Mouse (Mus musculus) lung, embryonic 14.5 days (tissue): ENCODE data around the gene Slc24a2. TPM values are rescaled to one million over a fixed set of nuclear protein-coding genes. Genes with fewer than 3 reads are reported as not detected.

ENCODE experiments used
- ATAC-seq: fragments of 200-750 bp; cut with Nextera tagmentation; 2 replicates; pipeline ENCODE4 v1.8.0; 2017; ENCODE audit warnings: mild to moderate bottlenecking, moderate TSS enrichment, moderate library complexity; ENCODE audit not compliant: insufficient read depth
- DNase-seq: peaks from one replicate; pipeline ENCODE4 v3.0.0-alpha.2; 2015
- H3K27ac ChIP-seq: fragments of 300-500 bp; sonication (generic); 2 replicates; pipeline ENCODE4 v1.5.1; 2014; ENCODE audit warnings: low read depth, mild to moderate bottlenecking, moderate library complexity
- H3K27me3 ChIP-seq: fragments of 300-500 bp; sonication (generic); 2 replicates; pipeline ENCODE4 v1.6.1; 2014; ENCODE audit warnings: low read length, control low read depth; ENCODE audit not compliant: insufficient read depth
- H3K36me3 ChIP-seq: fragments of 300-500 bp; sonication (generic); 2 replicates; pipeline ENCODE4 v1.6.1; 2014; ENCODE audit warnings: control low read depth; ENCODE audit not compliant: insufficient read depth
- H3K4me1 ChIP-seq: fragments of 300-500 bp; sonication (generic); 2 replicates; pipeline ENCODE4 v1.6.1; 2014; ENCODE audit warnings: antibody characterized with exemption, control low read depth; ENCODE audit not compliant: insufficient read depth
- H3K4me2 ChIP-seq: fragments of 300-500 bp; sonication (generic); 2 replicates; pipeline ENCODE4 v1.6.1; 2014; ENCODE audit warnings: mild to moderate bottlenecking
- H3K4me3 ChIP-seq: fragments of 300-500 bp; sonication (generic); 2 replicates; pipeline ENCODE4 v1.5.1; 2014; ENCODE audit warnings: low read depth, low read length
- H3K9ac ChIP-seq: fragments of 300-500 bp; sonication (generic); 2 replicates; pipeline ENCODE4 v1.6.1; 2014
- H3K9me3 ChIP-seq: fragments of 300-500 bp; sonication (generic); 2 replicates; pipeline ENCODE4 v1.6.1; 2016; ENCODE audit warnings: low read depth, low read length, control low read depth
- CTCF ChIP-seq: IDR thresholded peaks from 2 replicates; pipeline ENCODE4 v1.5.1; 2016; ENCODE audit warnings: antibody characterized with exemption, low read depth
- WGBS: fragments of 180-500 bp; shearing (Covaris S2); extraction: QIAGEN DNeasy Blood & Tissue Kit; methylation state at CpG from one replicate; pipeline ENCODE4 v1.1.7; 2014; 5-methylcytosine and 5-hydroxymethylcytosine counted together
- polyA plus RNA-seq: library from polyadenylated mRNA; unstranded; fragments of >200 nt; fragmentation: Nextera tagmentation; extraction: Ambion mirVana; gene quantifications from 2 replicates; pipeline ENCODE4 v1.2.1, GENCODE M21; 2014

The Slc24a2 gene
- polyA plus RNA-seq, 1 experiment from 2014 or later, result 0.04 TPM

DNA sequence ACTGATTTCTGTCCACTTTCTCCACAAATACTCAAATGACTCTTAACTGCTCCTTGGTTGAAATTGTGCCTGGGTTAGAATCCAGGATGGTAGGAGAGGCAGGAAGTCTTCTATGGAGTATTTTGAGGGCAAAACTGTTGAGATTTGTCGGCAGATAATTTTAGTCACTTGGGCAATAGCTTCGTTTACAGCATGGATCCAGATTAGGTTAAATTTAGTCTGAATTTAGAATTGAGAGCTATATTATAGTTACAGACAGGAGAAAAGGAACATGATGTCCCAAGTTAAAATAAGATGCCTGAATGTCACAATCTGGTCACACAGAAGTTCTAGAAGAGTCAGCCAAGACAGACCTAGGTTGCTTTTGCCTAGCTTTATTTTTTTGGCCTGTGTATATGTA lies 199.2 kb downstream of the Slc24a2 start:
- Histone ChIP-seq H3K4me3 (no peak overlapping the region), H3K4me1 (no peaks in the 10 kb centered on the region), H3K27me3 (no peaks in the 10 kb centered on the region), H3K9me3 (no peaks in the 10 kb centered on the region), H3K36me3 (no peaks in the 10 kb centered on the region), H3K9ac (no peak overlapping the region), H3K27ac (no peak overlapping the region), H3K4me2 (no peak overlapping the region)
- ATAC-seq, result no peak
- 76% methylated on average over 2 of the region's 2 CpGs for WGBS
- no peak for DNase-seq
- TF ChIP-seq CTCF, result no peak

DNA sequence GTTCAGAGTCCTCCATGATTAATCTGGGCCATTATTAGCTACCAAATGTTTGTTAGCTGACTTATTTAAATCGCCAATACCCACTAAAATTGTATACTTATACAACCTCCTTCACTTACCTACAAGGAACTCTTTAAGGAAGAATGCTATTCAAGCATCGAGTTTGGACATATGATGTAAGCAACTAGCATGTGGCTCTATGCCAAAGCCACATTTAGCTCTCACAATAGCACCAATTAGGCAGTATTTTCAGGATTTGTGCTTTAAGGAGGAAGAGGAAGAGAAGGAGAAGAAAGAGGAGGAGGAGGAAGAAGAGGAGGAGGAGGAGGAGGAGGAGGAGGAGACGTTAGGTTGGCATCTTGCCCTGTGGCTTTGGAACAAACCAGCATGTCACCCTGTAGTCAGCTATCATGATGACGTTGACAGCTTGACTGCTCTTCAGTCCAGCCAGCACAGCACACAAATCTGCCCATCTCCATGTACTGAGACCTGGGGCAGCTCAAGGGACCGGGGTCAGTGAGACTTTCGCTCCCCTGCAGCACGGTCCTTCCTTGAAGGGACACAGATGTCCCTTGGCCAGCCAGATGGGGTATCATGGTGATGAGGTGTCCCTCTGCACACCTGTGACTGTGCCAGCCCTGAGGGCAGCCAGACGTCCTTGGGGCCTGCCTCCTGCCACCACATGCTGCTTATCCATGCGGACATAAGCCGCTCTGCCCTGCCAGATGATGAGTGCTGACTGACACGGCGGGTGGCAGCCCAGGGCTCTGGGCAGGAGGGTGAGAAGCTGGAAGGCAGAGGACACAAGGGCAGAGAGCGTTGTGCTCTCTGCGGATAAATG lies 203.7 kb downstream of the Slc24a2 start:
- H3K9me3 ChIP-seq, result no peaks in the 10 kb centered on the region
- TF ChIP-seq CTCF, result no peak
- H3K4me3 ChIP-seq, result no peak overlapping the region
- H3K27me3 ChIP-seq, result no peaks in the 10 kb centered on the region
- ATAC-seq (no peak), DNase-seq (peak; percentile 41)
- no peaks in the 10 kb centered on the region for H3K4me1 ChIP-seq
- WGBS, result 66% methylated on average over 14 of the region's 14 CpGs
- H3K9ac ChIP-seq, result no peak overlapping the region
- H3K27ac ChIP-seq, result no peak overlapping the region
- H3K36me3 ChIP-seq, result no peaks in the 10 kb centered on the region
- no peak overlapping the region for H3K4me2 ChIP-seq

DNA sequence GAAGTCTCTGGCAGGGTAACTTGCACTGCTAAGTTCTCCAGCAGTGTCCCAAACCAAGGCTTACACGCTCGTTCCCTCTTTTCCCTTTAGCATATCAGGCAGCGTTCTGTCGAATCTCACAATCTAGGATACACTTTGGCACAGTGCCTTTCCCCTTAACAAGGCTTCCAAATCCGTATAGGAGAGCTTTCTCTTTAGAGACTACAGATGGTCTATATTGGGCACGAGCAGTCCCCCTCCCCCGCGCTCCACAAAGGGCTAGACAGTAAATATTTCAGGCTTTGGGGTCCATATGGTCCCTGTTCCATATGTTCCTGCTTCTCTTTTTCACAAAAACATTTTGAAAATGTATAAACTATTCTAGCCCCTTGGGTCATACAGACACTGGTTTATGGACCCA lies 205.7 kb downstream of the Slc24a2 start:
- ATAC-seq (no peak), DNase-seq (peak; percentile 15)
- no peaks in the 10 kb centered on the region for H3K27me3 ChIP-seq
- H3K4me1 ChIP-seq, result no peaks in the 10 kb centered on the region
- no peaks in the 10 kb centered on the region for H3K36me3 ChIP-seq
- no peak overlapping the region for H3K27ac ChIP-seq
- H3K4me3 ChIP-seq, result no peak overlapping the region
- H3K9me3 ChIP-seq, result no peaks in the 10 kb centered on the region
- 59% methylated on average over 8 of the region's 8 CpGs for WGBS
- H3K4me2 ChIP-seq, result no peak overlapping the region
- TF ChIP-seq CTCF, result no peak
- H3K9ac ChIP-seq, result no peak overlapping the region

DNA sequence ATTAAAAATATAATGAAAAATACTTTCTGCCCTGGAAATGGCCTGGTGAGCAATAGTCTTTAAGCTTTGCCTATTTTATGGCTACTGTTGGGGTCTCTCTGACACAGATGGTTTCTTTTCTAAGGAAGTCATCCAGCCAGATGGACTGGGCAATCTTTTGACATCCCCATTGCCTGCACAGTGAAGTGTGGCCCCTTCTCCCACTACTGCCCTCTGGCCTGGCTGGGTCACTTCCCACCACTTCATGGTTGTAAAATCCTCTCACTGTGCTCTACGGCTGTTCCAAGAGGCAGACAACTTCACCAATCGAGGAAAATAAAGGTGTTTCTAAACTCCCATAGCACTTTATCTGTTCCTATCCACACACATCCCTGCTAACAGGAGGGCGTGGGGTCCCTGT lies 208.7 kb downstream of the Slc24a2 start:
- H3K4me2 ChIP-seq, result no peak overlapping the region
- H3K27ac ChIP-seq, result no peak overlapping the region
- H3K9me3 ChIP-seq, result no peaks in the 10 kb centered on the region
- ATAC-seq (no peak), DNase-seq (no peak)
- no peaks in the 10 kb centered on the region for H3K4me1 ChIP-seq
- WGBS, result 60% methylated on average over 3 of the region's 3 CpGs
- no peak for TF ChIP-seq CTCF
- no peaks in the 10 kb centered on the region for H3K36me3 ChIP-seq
- no peaks in the 10 kb centered on the region for H3K27me3 ChIP-seq
- no peak overlapping the region for H3K9ac ChIP-seq
- H3K4me3 ChIP-seq, result no peak overlapping the region

DNA sequence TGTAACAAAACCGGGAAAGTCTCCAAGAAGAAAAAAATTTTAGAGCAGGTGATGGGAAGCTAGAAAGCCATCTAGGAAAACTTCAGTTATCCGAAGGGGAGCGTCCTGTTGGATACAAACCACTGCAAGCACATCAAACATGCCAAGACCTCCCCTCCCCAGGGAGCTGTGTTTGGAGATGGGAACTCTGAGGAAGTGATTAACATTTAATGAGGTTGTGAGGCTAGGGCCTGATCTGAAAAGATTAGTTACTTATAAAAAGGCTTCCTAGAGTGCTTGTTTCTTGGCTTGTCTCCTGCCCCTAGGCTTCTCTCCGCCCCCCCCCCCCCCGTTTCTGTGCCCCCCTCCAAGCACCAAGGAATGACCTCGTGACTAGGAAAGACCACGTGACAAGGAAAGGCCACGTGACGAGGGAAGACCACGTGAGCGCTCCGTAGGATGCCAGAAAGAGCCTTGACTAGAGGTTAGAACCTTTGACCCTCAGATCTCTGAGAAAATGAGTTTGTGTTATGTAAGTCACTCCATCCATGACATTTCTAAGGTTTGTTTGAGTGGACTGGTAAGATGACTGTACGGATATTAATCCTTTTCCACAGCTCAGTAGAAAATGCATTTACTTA lies 210.7 kb downstream of the Slc24a2 start:
- Histone ChIP-seq H3K36me3 (no peaks in the 10 kb centered on the region), H3K4me3 (no peak overlapping the region), H3K4me1 (no peaks in the 10 kb centered on the region), H3K9me3 (no peaks in the 10 kb centered on the region), H3K27ac (no peak overlapping the region), H3K27me3 (no peaks in the 10 kb centered on the region), H3K9ac (no peak overlapping the region), H3K4me2 (no peak overlapping the region)
- WGBS, result 62% methylated on average over 13 of the region's 13 CpGs
- no peak for DNase-seq
- TF ChIP-seq CTCF, result no peak
- ATAC-seq, result no peak

DNA sequence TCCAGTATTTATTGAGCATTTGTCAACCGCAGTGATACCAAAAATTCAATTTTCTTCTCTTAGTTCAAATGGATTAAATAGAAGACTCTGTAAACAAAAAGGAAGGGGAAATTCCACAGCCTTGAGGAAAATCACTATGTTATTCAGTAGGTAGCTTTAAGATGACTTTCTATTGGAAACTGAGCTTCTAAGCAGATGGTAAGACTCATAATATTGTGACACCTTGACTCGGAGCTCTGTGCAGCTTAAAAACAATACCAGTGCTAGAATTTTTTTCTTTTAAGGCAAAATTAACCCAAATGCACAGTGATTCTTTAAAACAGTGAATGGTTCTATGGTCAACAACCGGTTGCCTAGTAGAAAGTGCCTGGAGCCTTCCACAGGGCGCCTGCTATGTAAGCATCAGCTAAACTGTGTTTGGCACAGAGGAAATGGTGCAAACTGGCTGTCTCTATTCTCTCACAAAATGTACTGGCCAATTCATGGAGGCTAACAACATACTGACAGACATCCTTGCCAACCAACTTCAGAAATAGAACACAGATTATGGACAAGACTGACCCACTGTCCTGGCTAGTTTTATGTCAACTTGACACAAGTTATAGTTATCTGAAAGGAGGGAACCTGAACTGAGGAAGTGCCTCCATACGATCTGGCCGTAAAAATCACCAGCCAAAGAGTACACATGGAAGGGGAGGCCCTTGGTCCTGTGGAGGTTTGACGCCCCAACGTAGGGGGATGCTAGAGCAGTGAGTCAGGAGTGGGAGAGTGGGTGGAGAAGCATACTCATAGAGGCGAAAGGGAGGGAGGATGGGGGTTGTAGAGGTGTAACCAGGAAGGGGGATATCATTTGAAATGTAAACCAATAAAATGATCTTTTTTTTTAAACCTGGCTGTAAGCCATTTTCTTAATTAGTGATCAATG lies 211.9 kb downstream of the Slc24a2 start:
- Histone ChIP-seq H3K4me1 (no peaks in the 10 kb centered on the region), H3K4me2 (no peak overlapping the region), H3K9me3 (no peaks in the 10 kb centered on the region), H3K27ac (no peak overlapping the region), H3K36me3 (no peaks in the 10 kb centered on the region), H3K4me3 (no peak overlapping the region), H3K27me3 (no peaks in the 10 kb centered on the region), H3K9ac (no peak overlapping the region)
- ATAC-seq (no peak), DNase-seq (no peak)
- 76% methylated on average over 9 of the region's 9 CpGs for WGBS
- TF ChIP-seq CTCF, result no peak

DNA sequence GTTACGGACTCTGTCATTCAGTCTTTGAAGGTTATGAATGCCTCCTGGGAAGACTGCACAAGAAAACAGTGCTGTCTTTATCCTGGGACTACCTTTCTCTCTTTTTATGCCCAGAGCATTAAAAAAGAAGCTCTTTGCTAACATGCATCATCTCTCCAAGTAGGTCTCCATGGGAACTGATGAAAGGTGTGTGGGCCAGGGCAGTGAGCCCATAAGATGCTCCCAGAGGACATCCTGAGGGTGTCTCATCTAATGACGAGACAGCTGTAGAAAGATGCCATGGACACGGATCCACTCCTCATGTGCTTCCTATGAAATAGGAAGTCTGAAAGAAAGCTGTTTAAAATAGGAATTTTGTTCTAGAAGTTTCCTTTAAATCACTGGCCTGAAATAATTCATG lies 212.8 kb downstream of the Slc24a2 start:
- Histone ChIP-seq H3K4me3 (no peak overlapping the region), H3K9ac (no peak overlapping the region), H3K36me3 (no peaks in the 10 kb centered on the region), H3K4me1 (no peaks in the 10 kb centered on the region), H3K9me3 (no peaks in the 10 kb centered on the region), H3K27ac (no peak overlapping the region), H3K27me3 (no peaks in the 10 kb centered on the region), H3K4me2 (no peak overlapping the region)
- DNase-seq, result no peak
- TF ChIP-seq CTCF, result no peak
- 71% methylated on average over 3 of the region's 3 CpGs for WGBS
- no peak for ATAC-seq
